Mouse (Mus musculus) lung, embryonic 14.5 days (tissue): ENCODE data around the gene 1520401A03Rik. TPM values are rescaled to one million over a fixed set of nuclear protein-coding genes. Genes with fewer than 3 reads are reported as not detected.

ENCODE experiments used
- ATAC-seq: fragments of 200-750 bp; cut with Nextera tagmentation; 2 replicates; pipeline ENCODE4 v1.8.0; 2017; ENCODE audit warnings: mild to moderate bottlenecking, moderate TSS enrichment, moderate library complexity; ENCODE audit not compliant: insufficient read depth
- DNase-seq: peaks from one replicate; pipeline ENCODE4 v3.0.0-alpha.2; 2015
- H3K27ac ChIP-seq: fragments of 300-500 bp; sonication (generic); 2 replicates; pipeline ENCODE4 v1.5.1; 2014; ENCODE audit warnings: low read depth, mild to moderate bottlenecking, moderate library complexity
- H3K27me3 ChIP-seq: fragments of 300-500 bp; sonication (generic); 2 replicates; pipeline ENCODE4 v1.6.1; 2014; ENCODE audit warnings: low read length, control low read depth; ENCODE audit not compliant: insufficient read depth
- H3K36me3 ChIP-seq: fragments of 300-500 bp; sonication (generic); 2 replicates; pipeline ENCODE4 v1.6.1; 2014; ENCODE audit warnings: control low read depth; ENCODE audit not compliant: insufficient read depth
- H3K4me1 ChIP-seq: fragments of 300-500 bp; sonication (generic); 2 replicates; pipeline ENCODE4 v1.6.1; 2014; ENCODE audit warnings: antibody characterized with exemption, control low read depth; ENCODE audit not compliant: insufficient read depth
- H3K4me2 ChIP-seq: fragments of 300-500 bp; sonication (generic); 2 replicates; pipeline ENCODE4 v1.6.1; 2014; ENCODE audit warnings: mild to moderate bottlenecking
- H3K4me3 ChIP-seq: fragments of 300-500 bp; sonication (generic); 2 replicates; pipeline ENCODE4 v1.5.1; 2014; ENCODE audit warnings: low read depth, low read length
- H3K9ac ChIP-seq: fragments of 300-500 bp; sonication (generic); 2 replicates; pipeline ENCODE4 v1.6.1; 2014
- H3K9me3 ChIP-seq: fragments of 300-500 bp; sonication (generic); 2 replicates; pipeline ENCODE4 v1.6.1; 2016; ENCODE audit warnings: low read depth, low read length, control low read depth
- CTCF ChIP-seq: IDR thresholded peaks from 2 replicates; pipeline ENCODE4 v1.5.1; 2016; ENCODE audit warnings: antibody characterized with exemption, low read depth
- WGBS: fragments of 180-500 bp; shearing (Covaris S2); extraction: QIAGEN DNeasy Blood & Tissue Kit; methylation state at CpG from one replicate; pipeline ENCODE4 v1.1.7; 2014; 5-methylcytosine and 5-hydroxymethylcytosine counted together
- polyA plus RNA-seq: library from polyadenylated mRNA; unstranded; fragments of >200 nt; fragmentation: Nextera tagmentation; extraction: Ambion mirVana; gene quantifications from 2 replicates; pipeline ENCODE4 v1.2.1, GENCODE M21; 2014

1520401A03Rik gene
- polyA plus RNA-seq, 1 experiment from 2014 or later, result 0.17 TPM

DNA sequence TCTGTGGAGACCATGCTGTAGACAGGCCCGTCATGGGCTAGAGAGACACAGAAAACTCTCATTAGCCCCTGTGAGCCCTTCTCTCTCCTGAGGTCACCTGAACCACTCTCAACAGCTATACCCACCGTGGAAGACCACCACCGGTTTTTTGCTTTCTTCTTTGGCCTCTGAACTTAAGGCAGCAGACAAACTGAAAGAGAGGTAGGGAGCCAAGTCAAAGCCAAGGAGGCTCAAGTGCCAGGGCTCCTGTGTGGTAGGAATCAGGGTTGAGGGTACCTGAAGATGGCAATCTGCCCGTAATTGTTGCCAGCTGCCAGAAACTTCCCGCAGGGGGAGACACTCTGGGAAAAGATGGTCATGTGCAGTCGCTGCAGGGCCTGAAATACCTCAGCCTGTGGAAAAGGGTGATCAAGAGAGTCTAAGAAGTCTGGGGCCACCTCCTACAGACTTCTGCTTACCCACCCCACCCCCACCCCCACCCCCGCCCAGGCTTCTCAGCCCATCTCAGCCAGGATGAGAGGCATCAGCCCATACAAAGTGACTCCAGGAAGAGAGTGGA is 52.0 kb downstream of the 1520401A03Rik start:
- no peak overlapping the region for H3K27ac ChIP-seq
- no peak for ATAC-seq
- H3K9me3 ChIP-seq, result no peaks in the 10 kb centered on the region
- H3K4me2 ChIP-seq, result no peak overlapping the region
- peaks cover 6% of the 10 kb centered on the region; the same call in 1 of the 2 replicates for H3K4me1 ChIP-seq
- no peak for DNase-seq
- H3K4me3 ChIP-seq, result no peak overlapping the region
- TF ChIP-seq CTCF, result no peak
- 86% methylated on average over 7 of the region's 7 CpGs for WGBS
- H3K36me3 ChIP-seq, result peaks cover 40% of the 10 kb centered on the region
- no peak overlapping the region for H3K9ac ChIP-seq
- no peaks in the 10 kb centered on the region; the same call in 1 of the 2 replicates for H3K27me3 ChIP-seq

DNA sequence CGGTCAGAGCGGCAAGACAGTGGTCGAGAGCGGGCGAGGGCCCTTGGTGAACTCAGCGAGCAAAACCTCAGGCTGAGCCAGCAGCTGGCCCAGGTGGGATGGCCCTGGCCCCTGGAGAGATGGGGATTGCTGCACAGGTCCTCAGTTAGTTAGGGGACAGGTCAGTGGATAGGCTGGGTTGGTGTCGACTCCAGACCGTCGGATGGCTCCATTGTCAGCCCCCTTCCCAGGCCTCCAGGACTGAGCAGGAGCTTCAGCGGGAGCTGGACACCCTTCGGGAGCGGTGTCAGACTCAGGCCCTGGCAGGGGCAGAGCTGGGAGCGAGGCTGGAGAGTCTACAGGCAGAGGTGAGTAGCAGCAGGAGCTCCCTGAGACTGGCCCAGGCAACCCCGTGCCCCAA is 57.1 kb downstream of the 1520401A03Rik start:
- ATAC-seq (no peak), DNase-seq (no peak)
- no peak for TF ChIP-seq CTCF
- Histone ChIP-seq H3K36me3 (peaks cover 34% of the 10 kb centered on the region), H3K4me1 (no peaks in the 10 kb centered on the region), H3K4me3 (no peak overlapping the region), H3K4me2 (no peak overlapping the region), H3K9ac (no peak overlapping the region), H3K27ac (no peak overlapping the region), H3K9me3 (no peaks in the 10 kb centered on the region), H3K27me3 (peaks cover 19% of the 10 kb centered on the region)
- WGBS, result 67% methylated on average over 14 of the region's 14 CpGs

DNA sequence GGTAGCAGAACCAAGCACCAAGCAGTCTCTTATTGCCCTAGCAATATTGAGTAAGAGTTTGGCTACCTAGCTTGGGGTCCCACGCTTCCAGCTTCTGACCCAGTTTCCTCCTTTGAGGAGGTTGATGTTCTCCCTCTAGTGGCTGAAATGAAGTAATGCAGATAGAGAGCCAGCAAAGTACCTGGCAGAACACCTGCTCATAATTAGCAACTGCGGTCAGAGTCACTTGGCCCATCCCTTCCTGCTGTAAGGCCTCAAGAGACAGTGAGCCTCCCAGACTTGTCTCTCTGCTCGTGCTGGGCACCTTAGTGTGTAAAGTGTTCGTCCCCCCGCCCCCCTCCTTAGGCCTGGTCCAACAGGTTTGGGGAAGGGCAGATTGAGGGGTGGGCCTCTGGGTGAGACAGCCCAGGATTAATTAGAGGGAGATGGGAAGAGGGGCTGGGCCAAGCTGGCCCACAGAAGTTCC is 58.0 kb downstream of the 1520401A03Rik start:
- peak; percentile 82 for TF ChIP-seq CTCF
- 12% methylated on average over 5 of the region's 5 CpGs for WGBS
- no peak overlapping the region for H3K4me3 ChIP-seq

DNA sequence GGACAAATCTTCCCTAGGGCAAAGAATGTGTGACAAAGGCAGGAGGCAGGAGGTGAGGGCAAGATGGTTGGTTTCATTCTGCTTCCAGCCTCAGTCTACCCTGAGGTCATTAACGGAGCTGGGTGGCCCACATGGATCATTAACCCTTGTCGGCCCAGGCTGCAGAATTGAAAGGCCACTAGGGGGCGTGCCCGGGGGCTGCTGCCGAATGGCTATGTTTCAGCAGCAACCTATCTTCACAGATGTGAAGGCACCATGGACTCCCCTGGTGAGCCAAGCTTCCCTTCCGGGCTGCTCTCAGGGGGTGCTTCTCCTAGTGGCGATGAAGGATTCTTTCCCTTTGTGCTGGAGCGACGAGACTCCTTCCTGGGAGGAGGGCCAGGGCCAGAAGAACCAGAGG is 61.1 kb downstream of the 1520401A03Rik start:
- no peaks in the 10 kb centered on the region for H3K4me1 ChIP-seq
- H3K9ac ChIP-seq, result no peak overlapping the region
- H3K27ac ChIP-seq, result no peak overlapping the region
- H3K9me3 ChIP-seq, result no peaks in the 10 kb centered on the region
- H3K4me2 ChIP-seq, result no peak overlapping the region
- DNase-seq, result no peak
- 2% methylated on average over 9 of the region's 9 CpGs for WGBS
- ATAC-seq, result no peak
- H3K4me3 ChIP-seq, result no peak overlapping the region
- peak; percentile 64 for TF ChIP-seq CTCF
- H3K27me3 ChIP-seq, result peaks cover 22% of the 10 kb centered on the region
- no peaks in the 10 kb centered on the region for H3K36me3 ChIP-seq

More for the DNA sequence above, 58.0 kb downstream of the 1520401A03Rik start:
- no peaks in the 10 kb centered on the region for H3K4me1 ChIP-seq
- DNase-seq (peak; percentile 72), ATAC-seq (0 out of 2 replicates have a peak, but pooled peaks have one; percentile 26)
- no peaks in the 10 kb centered on the region for H3K9me3 ChIP-seq
- H3K27ac ChIP-seq, result no peak overlapping the region
- H3K36me3 ChIP-seq, result peaks cover 25% of the 10 kb centered on the region
- no peak overlapping the region for H3K4me2 ChIP-seq
- peaks cover 22% of the 10 kb centered on the region for H3K27me3 ChIP-seq
- no peak overlapping the region for H3K9ac ChIP-seq

DNA sequence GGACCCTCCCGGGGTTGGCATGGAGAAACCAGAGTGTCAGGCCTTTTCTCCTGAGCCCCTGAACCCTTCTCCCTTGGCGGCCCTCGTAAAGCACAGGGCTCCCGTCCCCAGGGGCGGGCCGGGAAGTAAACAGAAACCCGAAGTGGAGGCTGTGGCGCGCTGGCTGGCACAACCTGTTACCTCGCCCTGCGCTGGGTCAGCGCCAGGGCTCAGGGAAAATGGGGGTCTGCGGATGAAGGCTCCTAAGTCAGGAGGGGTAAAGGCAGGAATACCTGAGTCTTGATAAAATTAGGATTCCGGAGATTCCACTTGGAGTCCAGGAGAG is 61.7 kb downstream of the 1520401A03Rik start:
- TF ChIP-seq CTCF, result no peak
- H3K4me3 ChIP-seq, result peak overlapping the region; percentile 29
- WGBS, result 4% methylated on average over 14 of the region's 14 CpGs

DNA sequence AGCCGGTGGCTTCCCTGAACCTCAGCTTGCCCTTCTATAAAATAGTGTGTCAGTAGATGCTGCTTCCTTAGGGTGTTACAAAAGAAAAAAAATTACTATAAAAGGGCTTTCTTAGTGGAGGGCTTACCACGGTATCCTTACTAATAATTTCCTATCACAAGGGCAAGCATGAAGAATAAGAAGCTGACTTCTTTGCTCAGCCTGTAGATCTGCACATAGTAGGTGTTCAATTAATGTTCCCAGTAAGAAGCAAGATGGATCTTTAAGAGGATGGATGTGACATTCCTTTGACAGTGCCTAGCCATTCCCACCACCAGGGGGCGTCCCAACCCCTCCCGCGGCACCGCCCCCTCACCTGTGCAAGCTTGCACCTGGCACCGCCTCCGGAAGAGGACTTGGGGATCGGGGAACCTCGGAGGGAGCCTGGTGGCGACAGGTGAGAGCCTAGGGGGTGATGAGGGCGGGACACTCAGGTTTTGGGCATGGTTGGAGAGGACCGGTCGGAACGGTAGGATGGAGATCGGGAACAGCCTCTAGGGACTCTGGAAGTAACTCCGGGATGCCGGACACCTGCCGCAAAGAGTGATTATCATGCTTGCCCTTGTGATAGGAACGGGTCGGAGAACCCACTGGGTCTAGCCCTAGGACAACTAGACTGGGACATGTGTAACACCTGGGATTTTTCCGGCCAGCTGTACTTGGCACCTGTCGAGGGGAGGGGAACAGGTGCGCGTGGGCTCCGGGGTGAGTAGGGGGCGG is 62.3 kb downstream of the 1520401A03Rik start, which contains the start of gene Bicdl2:
Bicdl2 (plus strand) TSS at position 390 of the 759 bp plus-strand sequence.
- WGBS, result 7% methylated on average over 27 of the region's 27 CpGs
- Histone ChIP-seq H3K4me1 (no peaks in the 10 kb centered on the region), H3K27me3 (peaks cover 22% of the 10 kb centered on the region), H3K4me2 (peak within 1 kb of the TSS; percentile 49), H3K36me3 (no peaks in the 10 kb centered on the region), H3K9ac (no peak within 1 kb of the TSS), H3K4me3 (peak within 1 kb of the TSS; percentile 29), H3K27ac (no peak within 1 kb of the TSS; the same call in 1 of the 2 replicates), H3K9me3 (no peaks in the 10 kb centered on the region)
- peak; percentile 87 for TF ChIP-seq CTCF
- DNase-seq (peak; percentile 70), ATAC-seq (peak; percentile 64)

More for the DNA sequence above, 61.7 kb downstream of the 1520401A03Rik start:
- ATAC-seq, result peak; percentile 52; the same call in 1 of the 2 replicates
- H3K9me3 ChIP-seq, result no peaks in the 10 kb centered on the region
- no peaks in the 10 kb centered on the region for H3K4me1 ChIP-seq
- H3K27me3 ChIP-seq, result peaks cover 22% of the 10 kb centered on the region
- H3K27ac ChIP-seq, result no peak overlapping the region; the same call in 1 of the 2 replicates
- no peak for DNase-seq
- peak overlapping the region; percentile 49 for H3K4me2 ChIP-seq
- H3K9ac ChIP-seq, result no peak overlapping the region
- H3K36me3 ChIP-seq, result no peaks in the 10 kb centered on the region

DNA sequence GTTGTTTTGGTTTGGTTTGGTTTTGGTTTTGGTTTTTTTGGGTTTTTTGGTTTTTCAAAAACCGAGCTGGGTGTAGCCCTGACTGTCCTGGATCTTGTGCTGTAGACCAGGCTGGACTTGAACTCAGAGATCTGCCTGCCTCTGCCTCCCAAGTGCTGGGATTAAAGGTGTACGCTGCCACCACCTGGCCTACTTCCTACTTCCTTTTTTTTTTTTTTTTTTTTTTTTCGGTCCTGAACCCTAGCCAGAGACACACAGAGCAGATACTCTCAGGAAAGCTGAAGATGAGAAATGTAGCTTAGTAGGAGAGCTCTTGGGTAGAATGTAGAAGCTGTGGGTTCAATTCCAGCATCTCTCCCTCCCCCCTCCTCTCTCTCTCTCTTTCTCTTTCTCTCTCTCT is 64.1 kb downstream of the 1520401A03Rik start:
- WGBS, result 79% methylated on average over 3 of the region's 3 CpGs
- Histone ChIP-seq H3K4me3 (no peak overlapping the region), H3K36me3 (no peaks in the 10 kb centered on the region), H3K9me3 (no peaks in the 10 kb centered on the region), H3K4me1 (no peaks in the 10 kb centered on the region), H3K4me2 (no peak overlapping the region), H3K27me3 (peaks cover 22% of the 10 kb centered on the region), H3K27ac (no peak overlapping the region), H3K9ac (no peak overlapping the region)
- no peak for TF ChIP-seq CTCF
- DNase-seq (no peak), ATAC-seq (no peak)

Other genes starting within 250 kb of the 1520401A03Rik start
- gene Vmn2r117, start 243.1 kb downstream of the 1520401A03Rik start, polyA plus RNA-seq, result not detected in 2 replicates
- gene Zfp213, start 158.5 kb downstream of the 1520401A03Rik start, polyA plus RNA-seq, result 21.8 and 24.7 TPM in 2 replicates
- gene Zfp13, start 123.3 kb downstream of the 1520401A03Rik start, polyA plus RNA-seq, result 12.3 and 15.6 TPM in 2 replicates
- 0.53 and 0.74 TPM in 2 replicates for gene Zscan10, start 121.9 kb downstream of the 1520401A03Rik start, polyA plus RNA-seq
- gene Mmp25, start 77.5 kb downstream of the 1520401A03Rik start, polyA plus RNA-seq, result 0.31 and 0.86 TPM in 2 replicates
- 1.3 and 1.9 TPM in 2 replicates for gene Bicdl2, start 62.3 kb downstream of the 1520401A03Rik start, polyA plus RNA-seq
- 63.8 and 71.1 TPM in 2 replicates for gene Hcfc1r1, start 49.2 kb downstream of the 1520401A03Rik start, polyA plus RNA-seq
- gene Thoc6, start 48.9 kb downstream of the 1520401A03Rik start, polyA plus RNA-seq, result 47.4 and 49.6 TPM in 2 replicates
- 21.6 and 24.0 TPM in 2 replicates for gene Tnfrsf12a, start 45.3 kb downstream of the 1520401A03Rik start, polyA plus RNA-seq
- gene Cldn6, start 43.5 kb downstream of the 1520401A03Rik start, polyA plus RNA-seq, result 207 and 219 TPM in 2 replicates
- gene Cldn9, start 38.8 kb downstream of the 1520401A03Rik start, polyA plus RNA-seq, result 5.1 and 6.2 TPM in 2 replicates
- 68.4 and 79.0 TPM in 2 replicates for gene Pkmyt1, start 3.6 kb upstream of the 1520401A03Rik start, polyA plus RNA-seq
- gene Paqr4, start 18.1 kb upstream of the 1520401A03Rik start, polyA plus RNA-seq, result 35.8 TPM in 2 replicates
- not detected in 2 replicates for gene Kremen2, start 23.1 kb upstream of the 1520401A03Rik start, polyA plus RNA-seq
- 64.9 and 73.4 TPM in 2 replicates for gene Flywch1, start 48.8 kb upstream of the 1520401A03Rik start, polyA plus RNA-seq
- gene Flywch2, start 63.3 kb upstream of the 1520401A03Rik start, polyA plus RNA-seq, result 28.4 and 29.3 TPM in 2 replicates
- 429 and 491 TPM in 2 replicates for gene Srrm2, start 67.7 kb upstream of the 1520401A03Rik start, polyA plus RNA-seq
- gene Elob, start 106.4 kb upstream of the 1520401A03Rik start, polyA plus RNA-seq, result 1,057 and 1,075 TPM in 2 replicates
- gene Prss33, start 113.3 kb upstream of the 1520401A03Rik start, polyA plus RNA-seq, result not detected in 2 replicates
- gene Prss32, start 121.1 kb upstream of the 1520401A03Rik start, polyA plus RNA-seq, result not detected in 2 replicates
- 1.0 and 1.4 TPM in 2 replicates for gene Prss41, start 121.4 kb upstream of the 1520401A03Rik start, polyA plus RNA-seq
- gene Prss21, start 145.3 kb upstream of the 1520401A03Rik start, polyA plus RNA-seq, result not detected in 2 replicates
- gene Dcpp1, start 158.1 kb upstream of the 1520401A03Rik start, polyA plus RNA-seq, result 1.0 TPM in 1 of 2 replicates, not detected in the other
- gene Dcpp2, start 158.1 kb upstream of the 1520401A03Rik start, polyA plus RNA-seq, result not detected in 2 replicates
- gene Dcpp3, start 194.7 kb upstream of the 1520401A03Rik start, polyA plus RNA-seq, result 2.2 TPM in 2 replicates
- not detected in 2 replicates for gene Sbp, start 218.9 kb upstream of the 1520401A03Rik start, polyA plus RNA-seq
- gene Sbpl, start 232.5 kb upstream of the 1520401A03Rik start, polyA plus RNA-seq, result not detected in 2 replicates